Mouse (Mus musculus) left cerebral cortex, adult 8-10 months (tissue): ENCODE results near the gene Uba7. TPM values are rescaled to one million over a fixed set of nuclear protein-coding genes. Genes with fewer than 3 reads are reported as not detected.

Experiments
- DNase-seq, 2 experiments: peaks; one replicate each; pipeline ENCODE4 v3.0.0; 2022; ENCODE audit warnings: low spot score in 2 of 2
- total RNA-seq, 4 experiments: library from RNA; stranded (reverse); gene quantifications; 2 replicates each; pipeline ENCODE4 v1.2.4; 2022

Uba7 gene
- total RNA-seq: 1 to 10 TPM; 6.1 to 8.4 (median 6.7) TPM

DNA sequence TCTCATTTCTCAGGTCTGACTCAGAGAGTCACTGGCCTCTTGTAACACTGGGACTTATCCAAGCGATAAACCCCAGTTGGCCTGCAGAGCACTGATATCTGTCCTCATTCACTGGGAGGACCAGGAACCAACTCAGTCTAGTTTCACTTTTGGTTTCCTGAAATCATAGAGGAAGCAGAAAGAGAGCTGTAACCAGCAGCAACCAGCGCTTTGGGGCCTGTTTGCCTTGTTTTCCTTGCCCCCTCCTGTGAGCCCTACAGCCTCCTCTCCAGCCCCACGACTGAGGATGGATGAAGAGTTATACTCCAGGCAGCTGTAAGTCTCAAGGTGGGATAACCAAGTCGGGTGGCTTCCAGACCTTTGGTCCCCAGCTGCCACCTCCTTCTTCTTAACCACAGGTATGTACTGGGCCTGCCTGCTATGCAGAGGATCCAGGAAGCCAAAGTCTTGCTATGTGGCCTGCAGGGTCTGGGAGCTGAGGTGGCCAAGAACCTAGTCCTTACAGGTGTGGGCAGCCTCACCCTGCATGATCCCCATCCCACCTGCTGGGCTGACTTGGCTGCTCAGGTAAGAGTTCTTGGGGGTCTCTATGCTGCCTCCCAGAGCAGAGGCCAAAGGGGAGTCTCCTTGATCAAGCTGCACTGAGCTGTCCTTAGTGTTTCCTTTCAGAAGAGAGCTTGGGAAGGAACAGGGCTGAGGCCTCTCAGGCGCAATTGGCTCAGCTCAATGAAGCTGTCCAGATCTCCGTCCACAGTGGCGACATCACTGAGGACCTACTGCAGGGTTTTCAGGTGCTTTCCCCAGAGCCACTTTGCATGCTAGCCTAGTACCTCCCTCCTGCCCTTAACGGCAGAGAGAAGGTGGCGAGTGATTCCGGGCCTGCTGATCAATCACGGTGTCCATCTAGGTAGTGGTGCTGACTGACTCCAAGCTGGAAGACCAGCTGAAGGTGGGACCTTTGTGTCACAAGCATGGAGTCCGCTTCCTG lies at the start of gene Uba7:
Gene Uba7 (plus strand): TSS at position 107 of the 988 bp plus-strand sequence.
- no peak for DNase-seq

- DNase-seq: no peak
These were observed 48.3 kb upstream of the Uba7 start for GRCm38 (mm10) chr9:107926920-107927420.

DNA sequence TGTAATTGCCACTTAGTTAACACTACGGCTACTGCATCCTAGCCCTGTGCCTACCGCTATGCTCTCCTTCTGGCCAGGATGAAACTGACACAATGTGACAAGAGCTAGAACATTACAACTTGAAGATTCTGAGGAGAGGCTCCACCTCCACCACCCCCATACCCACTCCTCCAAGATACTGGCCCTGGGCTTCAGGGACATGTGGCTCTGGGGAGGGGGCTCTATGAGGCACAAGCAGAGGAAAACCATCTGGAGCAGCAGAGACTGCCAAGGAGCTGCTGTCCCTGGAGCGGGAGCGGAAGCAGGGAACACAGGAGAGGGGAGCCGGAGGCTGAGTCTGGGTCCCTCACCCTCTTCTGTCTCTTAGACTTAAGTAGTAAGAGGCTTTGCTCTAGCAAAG lies 47.6 kb upstream of the Uba7 start:
- DNase-seq: no peak

DNA sequence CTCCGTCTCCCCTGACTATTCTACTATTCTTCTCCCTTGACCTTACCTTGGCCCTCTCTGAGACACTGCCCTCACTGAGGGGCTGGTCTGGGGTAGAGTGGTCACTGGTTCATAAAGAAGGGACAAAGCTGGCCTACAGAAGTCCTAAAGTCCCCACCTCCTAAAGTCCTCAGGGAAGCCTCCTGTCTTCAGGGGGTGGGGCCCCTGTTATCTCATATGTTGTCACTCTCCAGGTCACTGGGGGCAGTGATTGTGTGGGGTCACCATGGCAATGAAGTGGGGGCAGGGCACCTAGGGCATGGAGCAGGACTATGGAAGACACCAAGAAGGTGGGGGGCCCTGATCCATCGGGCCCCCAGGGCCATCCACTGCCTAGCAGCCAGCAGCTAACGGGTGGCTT lies 47.1 kb upstream of the Uba7 start, which contains the start of gene Actl11:
Gene Actl11 (plus strand): TSS at position 301 of the 400 bp plus-strand sequence.
- no peak for DNase-seq

DNA sequence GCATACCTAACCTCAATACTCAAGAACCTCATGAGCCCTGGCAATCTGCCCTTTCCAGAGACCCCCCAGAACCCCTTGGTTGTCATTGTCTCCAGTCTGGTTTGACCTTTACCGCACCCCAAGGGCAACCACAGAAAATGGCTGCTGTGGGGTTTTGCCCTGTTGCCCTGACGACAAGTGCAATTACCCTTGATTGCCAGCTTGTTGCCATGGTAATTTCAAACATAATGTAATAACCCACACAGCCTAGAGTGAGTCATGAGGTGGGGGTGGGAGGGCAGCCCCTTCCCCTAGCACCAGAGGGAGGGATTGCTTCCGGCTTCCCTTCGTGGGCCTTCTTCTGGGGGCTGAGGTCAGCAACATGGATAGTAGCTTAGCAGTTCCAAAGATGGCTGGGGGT lies 43.1 kb upstream of the Uba7 start:
- no peak for DNase-seq

GRCm38 (mm10) chr9:107934146-107934545 lies 41.2 kb upstream of the Uba7 start:
- DNase-seq: peak in 1 of 2 experiments; percentile 65

DNA sequence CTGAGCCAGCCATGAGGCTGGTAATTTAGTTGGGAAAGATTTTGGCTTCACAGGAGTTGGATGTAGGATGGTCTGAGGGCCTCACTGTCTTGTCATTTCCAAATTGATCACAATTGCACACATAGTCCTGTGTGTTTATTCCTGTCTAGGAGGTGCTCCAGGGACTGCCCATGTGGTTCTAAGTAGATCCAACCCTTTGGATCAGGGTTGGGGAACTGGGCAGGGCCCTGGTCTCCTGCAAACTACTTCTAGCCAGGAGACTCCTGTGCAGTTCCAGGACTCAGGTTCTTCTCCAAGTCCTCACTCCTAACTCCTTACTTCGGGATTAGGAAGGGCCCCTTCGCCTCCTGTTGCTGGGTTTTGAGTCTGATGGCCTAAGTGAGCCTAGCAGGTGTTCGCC lies 39.9 kb upstream of the Uba7 start, which contains the start of gene Camkv:
Gene Camkv (plus strand): TSS at position 301 of the 400 bp plus-strand sequence.
- no peak for DNase-seq

DNA sequence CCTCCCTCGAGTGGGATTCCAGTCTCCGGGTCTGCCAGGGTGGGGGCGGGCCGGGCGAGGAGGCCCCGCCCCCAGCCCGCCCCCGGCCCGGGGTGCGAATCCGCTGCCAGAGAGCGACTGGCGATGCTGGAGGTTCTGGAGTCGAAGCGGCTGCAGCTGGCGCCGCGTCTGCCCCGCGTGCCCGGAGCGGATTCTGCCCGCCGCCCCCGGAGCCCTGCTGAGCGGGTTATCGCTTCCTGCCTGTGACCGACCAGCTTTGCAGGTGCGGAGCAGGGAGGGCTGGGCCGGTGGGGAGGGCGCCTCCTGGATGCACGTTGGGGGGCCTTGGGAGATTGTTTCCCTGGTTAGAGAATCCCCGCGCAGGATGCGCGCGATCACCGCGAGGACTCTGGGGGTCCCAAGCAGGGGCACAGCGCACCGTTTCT lies 39.5 kb upstream of the Uba7 start:
- peak in 1 of 2 experiments; percentile 56 for DNase-seq

GRCm38 (mm10) chr9:107936215-107936822 lies 39.0 kb upstream of the Uba7 start:
- DNase-seq: peak in 1 of 2 experiments; percentile 67

DNA sequence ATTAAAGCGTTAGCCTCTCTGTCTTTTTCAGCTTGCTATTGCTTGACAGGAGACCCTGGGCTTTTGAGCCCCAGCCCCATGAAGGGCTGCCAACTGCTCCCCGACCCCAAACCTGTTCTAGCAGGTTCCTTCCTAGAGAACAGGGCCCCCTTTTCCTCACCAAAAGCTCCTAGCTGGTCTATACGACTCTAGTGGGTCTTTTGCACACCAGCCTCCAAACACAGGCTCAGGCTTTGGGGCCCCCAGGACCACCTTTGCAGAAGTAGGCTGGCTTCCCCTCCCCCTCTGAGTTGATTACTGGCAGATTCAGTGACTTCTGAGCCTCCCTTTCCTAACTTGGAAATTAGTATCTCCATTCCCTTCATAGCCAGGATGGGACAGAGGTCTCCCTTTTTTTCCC lies 38.5 kb upstream of the Uba7 start:
- DNase-seq: no peak

DNA sequence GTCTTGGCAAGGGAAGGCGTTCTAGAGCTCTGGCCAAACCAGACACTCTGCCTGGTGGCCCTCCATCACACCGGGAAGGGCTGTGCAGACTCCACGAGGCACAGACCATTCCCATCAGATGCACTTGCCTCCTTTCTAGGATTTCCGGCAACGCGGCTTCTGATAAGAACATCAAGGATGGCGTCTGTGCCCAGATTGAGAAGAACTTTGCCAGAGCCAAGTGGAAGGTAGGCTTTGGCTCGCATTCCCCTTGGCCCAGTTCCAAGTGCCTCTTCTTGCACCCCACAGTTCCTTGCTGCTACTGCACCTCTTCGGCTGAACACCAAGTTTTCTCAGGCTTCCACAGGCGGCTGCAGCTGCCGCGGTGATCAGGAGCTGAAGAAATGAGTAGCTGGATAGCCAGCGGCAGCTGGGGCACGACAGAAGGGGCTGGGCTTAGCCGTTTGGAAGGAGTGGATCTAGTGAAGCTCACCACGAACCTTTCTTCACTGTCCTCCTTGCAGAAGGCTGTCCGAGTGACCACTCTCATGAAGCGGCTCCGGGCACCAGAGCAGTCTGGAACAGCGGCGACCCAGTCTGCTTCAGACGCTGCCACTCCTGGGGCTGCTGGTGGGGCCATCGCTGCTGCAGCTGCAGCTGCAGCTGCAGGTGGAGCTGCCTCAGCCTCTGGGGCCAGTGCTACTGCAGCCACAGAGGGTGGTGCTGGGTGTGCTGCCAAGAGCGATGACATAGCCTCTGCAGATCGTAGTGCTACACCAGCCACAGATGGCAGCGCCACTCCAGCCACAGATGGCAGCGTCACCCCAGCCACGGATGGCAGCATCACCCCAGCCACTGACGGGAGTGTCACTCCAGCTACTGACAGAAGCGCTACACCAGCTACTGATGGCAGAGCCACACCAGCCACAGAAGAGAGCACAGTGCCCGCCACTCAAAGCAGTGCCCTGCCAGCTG lies 27.8 kb upstream of the Uba7 start:
- no peak for DNase-seq

DNA sequence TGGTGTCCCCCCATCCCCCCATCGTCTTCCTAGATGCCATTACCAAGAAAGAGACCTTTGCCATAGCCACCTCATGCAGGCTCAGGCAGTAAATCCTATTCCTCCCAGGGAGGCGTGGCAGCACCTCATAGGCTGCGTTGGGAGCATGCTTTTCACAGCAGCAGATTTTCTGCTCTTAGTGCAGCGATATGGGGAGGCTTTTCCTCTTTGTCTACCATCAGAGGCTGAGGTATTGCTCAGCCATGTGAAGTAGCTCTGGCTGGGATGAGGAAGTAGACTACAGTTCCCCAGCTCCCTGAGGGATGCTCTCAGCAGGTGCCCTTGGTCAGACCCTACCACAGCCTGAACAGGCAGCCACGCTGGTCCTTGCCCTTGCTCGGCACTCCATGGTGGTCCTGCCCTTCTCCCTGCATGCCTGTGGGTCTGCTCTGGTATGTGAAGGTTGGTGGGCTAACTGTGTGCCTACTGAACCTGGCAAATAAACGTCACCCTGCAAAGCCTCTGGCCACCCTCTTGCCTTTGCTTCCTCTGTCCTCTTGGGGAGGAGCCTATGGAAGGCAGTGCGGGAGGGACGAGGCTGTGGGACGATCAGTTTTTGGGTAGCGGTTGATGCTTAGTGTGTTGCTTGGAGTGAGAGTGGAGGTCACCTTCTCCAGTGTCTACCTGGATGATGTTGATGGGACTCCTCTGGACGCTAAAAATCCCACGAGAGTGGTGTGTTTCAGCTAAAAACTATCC lies 26.0 kb upstream of the Uba7 start:
- no peak for DNase-seq

- DNase-seq: no peak
These were observed 25.4 kb upstream of the Uba7 start, which contains the start of gene Traip for GRCm38 (mm10) chr9:107949922-107950235. Traip (plus strand) TSS chr9:107950136.

GRCm38 (mm10) chr9:107950460-107951355 lies 24.6 kb upstream of the Uba7 start:
- peak; percentile 77 to 88 for DNase-seq

GRCm38 (mm10) chr9:107955613-107956289 lies 19.6 kb upstream of the Uba7 start:
- DNase-seq: no peak

DNA sequence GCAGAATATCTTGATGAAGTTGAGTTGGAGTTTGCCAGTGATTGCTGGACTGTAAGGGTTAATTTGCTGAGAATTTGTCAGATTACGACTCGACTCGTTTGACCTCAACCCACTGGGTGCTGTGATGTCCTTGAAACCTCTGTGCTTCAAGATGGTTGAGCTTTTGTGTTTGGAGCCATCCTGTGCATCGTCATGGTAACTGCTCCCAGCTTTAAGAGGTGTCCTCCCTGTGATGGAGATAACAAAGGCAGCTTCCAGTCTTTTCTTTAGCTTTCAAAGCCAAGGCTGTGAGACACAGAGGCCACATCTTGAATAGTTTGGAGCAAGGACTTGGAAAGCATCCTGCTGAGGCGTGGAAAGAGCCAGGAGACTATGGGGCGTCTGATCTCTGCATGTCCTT lies 18.2 kb upstream of the Uba7 start:
- DNase-seq: no peak

GRCm38 (mm10) chr9:107959896-107960295 lies 15.4 kb upstream of the Uba7 start:
- no peak for DNase-seq

GRCm38 (mm10) chr9:107960928-107961327 lies 14.4 kb upstream of the Uba7 start:
- DNase-seq: no peak

DNA sequence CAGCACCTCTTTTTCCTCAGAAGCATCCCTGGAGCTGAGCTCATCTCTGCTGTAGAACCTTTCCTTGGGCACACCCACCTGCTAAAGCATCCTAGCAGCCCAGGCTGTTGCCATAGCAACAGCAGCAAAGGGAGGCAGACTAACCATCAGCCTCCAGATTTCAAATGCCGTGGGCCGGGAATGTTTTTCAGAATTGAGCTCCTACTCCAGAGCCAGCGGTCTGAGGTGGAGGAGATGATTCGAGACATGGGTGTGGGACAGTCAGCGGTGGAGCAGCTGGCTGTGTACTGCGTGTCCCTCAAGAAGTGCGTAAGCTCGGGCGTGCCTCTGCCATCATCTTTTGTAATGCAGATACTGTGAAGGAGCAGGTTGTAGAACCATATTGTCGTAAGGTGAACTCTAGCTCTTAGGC lies 13.9 kb upstream of the Uba7 start:
- DNase-seq: peak; percentile 72 to 94
